Mouse (Mus musculus): ENCODE measurements around the gene Crb1. TPM values are rescaled to one million over a fixed set of nuclear protein-coding genes. Genes with fewer than 3 reads are reported as not detected.

Crb1 gene
- polyA plus RNA-seq, 1 experiment from 2014 or later: 3.0 TPM

DNA sequence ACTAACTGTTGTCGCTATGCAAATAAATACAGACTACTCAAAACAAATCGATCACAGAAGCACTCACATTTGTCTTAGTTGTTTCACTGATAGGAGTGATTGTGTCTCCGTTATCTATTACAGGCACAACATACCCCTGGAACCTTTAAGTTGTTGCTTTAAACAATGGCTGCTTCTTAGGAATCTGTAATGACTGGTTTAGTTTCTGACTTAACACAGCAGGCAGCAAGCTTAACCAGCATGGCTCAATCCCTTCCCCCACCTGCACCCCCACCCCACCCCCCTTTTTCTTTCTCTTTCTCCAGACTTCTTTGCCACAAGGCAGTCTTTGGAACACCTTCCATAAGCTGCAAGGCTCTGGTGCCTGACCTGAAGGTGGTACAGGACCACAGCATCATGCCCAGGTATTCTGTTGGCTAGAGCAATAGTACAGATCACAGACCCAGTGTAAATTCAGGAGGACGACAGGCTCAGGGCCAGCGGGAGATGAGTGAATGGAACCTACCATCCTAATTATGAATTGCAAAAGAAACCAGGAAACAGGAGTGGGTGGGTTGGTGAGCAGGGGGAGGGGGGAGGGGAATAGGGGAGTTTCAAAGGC lies 182.4 kb downstream of the Crb1 start:
- Histone ChIP-seq H3K9me3 (no peaks in the 10 kb centered on the region), H3K27me3 (replicated peaks) (no peaks in the 10 kb centered on the region), H3K9ac (no peak overlapping the region), H3K4me3 (no peak overlapping the region), H3K4me1 (peaks cover 13% of the 10 kb centered on the region; the same call in 1 of the 2 replicates), H3K36me3 (replicated peaks) (no peaks in the 10 kb centered on the region), H3K27ac (no peak overlapping the region), H3K4me2 (no peak overlapping the region)
- 13% methylated on average over 5 of the region's 5 CpGs for whole genome bisulfite sequencing
- ATAC-seq (replicated peaks): peak; percentile 65

DNA sequence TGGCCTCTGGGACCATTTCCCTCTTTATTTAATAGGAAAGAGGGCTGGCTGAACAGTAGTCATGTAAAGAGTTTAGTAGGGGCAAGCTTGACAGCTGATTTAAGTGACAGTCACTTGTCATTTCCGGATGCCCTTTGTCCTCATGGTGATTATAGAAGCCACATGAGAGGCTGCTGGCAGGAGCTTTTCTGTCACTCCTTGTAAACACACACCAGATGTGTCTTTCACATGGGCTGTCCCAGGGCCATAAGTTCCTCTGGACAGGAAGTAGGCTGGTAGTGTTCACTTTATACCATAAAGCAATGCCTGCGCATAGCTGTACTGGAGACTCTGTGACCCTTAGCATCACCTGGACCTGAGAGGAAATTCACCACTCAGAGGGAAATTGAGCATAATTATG lies 182.9 kb downstream of the Crb1 start:
- Histone ChIP-seq H3K36me3 (replicated peaks) (no peaks in the 10 kb centered on the region), H3K4me1 (peaks cover 13% of the 10 kb centered on the region; the same call in 1 of the 2 replicates), H3K9ac (no peak overlapping the region), H3K4me3 (no peak overlapping the region), H3K4me2 (no peak overlapping the region), H3K27ac (no peak overlapping the region), H3K9me3 (no peaks in the 10 kb centered on the region), H3K27me3 (replicated peaks) (no peaks in the 10 kb centered on the region)
- ATAC-seq (replicated peaks): peak; percentile 39; the same call in 1 of the 2 replicates
- 49% methylated on average over 2 of the region's 2 CpGs for WGBS

DNA sequence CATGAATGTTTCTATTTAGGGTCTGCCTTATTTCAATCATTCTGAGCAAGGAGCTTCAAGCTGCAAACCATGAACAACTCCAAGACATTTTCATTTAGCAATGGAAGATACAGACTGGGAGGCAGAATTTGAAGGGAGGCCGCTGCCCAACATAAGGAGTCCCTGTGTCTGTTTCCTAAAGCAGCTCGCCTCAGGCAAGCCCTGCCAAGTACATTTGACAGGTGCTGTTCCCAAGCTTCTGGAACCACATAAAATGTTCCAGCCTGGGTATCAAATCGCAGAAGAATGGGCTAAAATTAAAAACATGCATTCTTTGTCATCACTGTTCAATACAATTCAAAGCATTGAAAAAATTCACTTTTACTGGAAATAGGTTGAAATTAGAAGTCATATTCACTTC lies 184.3 kb downstream of the Crb1 start:
- Histone ChIP-seq H3K27me3 (replicated peaks) (no peaks in the 10 kb centered on the region), H3K4me2 (no peak overlapping the region), H3K9ac (no peak overlapping the region), H3K4me3 (no peak overlapping the region), H3K9me3 (no peaks in the 10 kb centered on the region), H3K36me3 (replicated peaks) (no peaks in the 10 kb centered on the region), H3K4me1 (peaks cover 13% of the 10 kb centered on the region; the same call in 1 of the 2 replicates), H3K27ac (no peak overlapping the region)
- WGBS: 85% methylated on average over 3 of the region's 3 CpGs
- ATAC-seq (replicated peaks): no peak

- 65% methylated on average over 6 of the region's 6 CpGs for WGBS
- no peaks in the 10 kb centered on the region for H3K36me3 ChIP-seq (replicated peaks)
- no peak overlapping the region for H3K4me3 ChIP-seq
- no peaks in the 10 kb centered on the region for H3K4me1 ChIP-seq
- H3K27ac ChIP-seq: no peak overlapping the region
- no peak overlapping the region for H3K4me2 ChIP-seq
- no peak overlapping the region for H3K9ac ChIP-seq
- no peaks in the 10 kb centered on the region for H3K27me3 ChIP-seq (replicated peaks)
- ATAC-seq (replicated peaks): no peak
- no peaks in the 10 kb centered on the region for H3K9me3 ChIP-seq
Measured at GRCm38 (mm10) chr1:139180481-139181149, 196.3 kb downstream of the Crb1 start.

DNA sequence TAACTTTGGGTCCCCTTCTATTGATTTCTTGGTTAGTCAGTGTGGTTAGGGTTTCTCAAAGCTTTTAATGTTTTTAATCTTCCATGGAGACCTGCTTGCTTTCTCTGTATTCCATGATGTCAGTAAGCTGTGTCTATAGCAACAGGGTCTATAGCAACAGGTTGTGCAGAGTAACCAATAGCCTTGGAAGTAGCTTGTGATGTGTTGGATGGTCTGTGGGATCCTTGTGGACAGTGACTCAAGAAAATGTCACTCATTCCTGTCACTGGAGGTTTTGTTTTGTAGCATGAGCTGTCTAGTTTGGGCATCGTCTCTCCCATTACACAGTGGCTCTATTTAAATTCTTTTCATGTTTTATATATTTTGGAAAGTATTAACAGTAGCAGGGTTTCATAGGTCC lies 197.2 kb downstream of the Crb1 start:
- no peaks in the 10 kb centered on the region for H3K27me3 ChIP-seq (replicated peaks)
- WGBS: 72% methylated on average over 1 of the region's 1 CpGs
- H3K9ac ChIP-seq: no peak overlapping the region
- H3K9me3 ChIP-seq: no peaks in the 10 kb centered on the region
- no peak overlapping the region for H3K27ac ChIP-seq
- no peaks in the 10 kb centered on the region for H3K4me1 ChIP-seq
- no peak overlapping the region for H3K4me2 ChIP-seq
- H3K36me3 ChIP-seq (replicated peaks): no peaks in the 10 kb centered on the region
- no peak for ATAC-seq (replicated peaks)
- H3K4me3 ChIP-seq: no peak overlapping the region

GRCm38 (mm10) chr1:139174058-139174832 lies 202.7 kb downstream of the Crb1 start:
- Histone ChIP-seq H3K4me3 (no peak overlapping the region), H3K27me3 (replicated peaks) (no peaks in the 10 kb centered on the region), H3K4me2 (no peak overlapping the region), H3K9me3 (no peaks in the 10 kb centered on the region), H3K4me1 (no peaks in the 10 kb centered on the region), H3K27ac (no peak overlapping the region), H3K9ac (no peak overlapping the region), H3K36me3 (replicated peaks) (no peaks in the 10 kb centered on the region; the same call in 1 of the 2 replicates)
- no peak for ATAC-seq (replicated peaks)
- WGBS: 80% methylated on average over 3 of the region's 3 CpGs

- Histone ChIP-seq H3K4me3 (no peak overlapping the region), H3K4me2 (no peak overlapping the region), H3K27me3 (replicated peaks) (no peaks in the 10 kb centered on the region), H3K9ac (no peak overlapping the region), H3K27ac (no peak overlapping the region), H3K4me1 (no peaks in the 10 kb centered on the region), H3K9me3 (no peaks in the 10 kb centered on the region), H3K36me3 (replicated peaks) (no peaks in the 10 kb centered on the region)
- ATAC-seq (replicated peaks): 0 out of 2 replicates have a peak, but pooled peaks have one; percentile 48
- WGBS: 35% methylated on average over 5 of the region's 5 CpGs
Measured at GRCm38 (mm10) chr1:139162814-139163213, 214.1 kb downstream of the Crb1 start.

GRCm38 (mm10) chr1:139161619-139162018 lies 215.3 kb downstream of the Crb1 start:
- Histone ChIP-seq H3K36me3 (replicated peaks) (no peaks in the 10 kb centered on the region), H3K4me3 (no peak overlapping the region), H3K27ac (no peak overlapping the region), H3K27me3 (replicated peaks) (no peaks in the 10 kb centered on the region), H3K4me2 (no peak overlapping the region), H3K9me3 (no peaks in the 10 kb centered on the region), H3K9ac (no peak overlapping the region), H3K4me1 (no peaks in the 10 kb centered on the region; the same call in 1 of the 2 replicates)
- no peak; the same call in 1 of the 2 replicates for ATAC-seq (replicated peaks)
- 40% methylated on average over 3 of the region's 3 CpGs for WGBS

DNA sequence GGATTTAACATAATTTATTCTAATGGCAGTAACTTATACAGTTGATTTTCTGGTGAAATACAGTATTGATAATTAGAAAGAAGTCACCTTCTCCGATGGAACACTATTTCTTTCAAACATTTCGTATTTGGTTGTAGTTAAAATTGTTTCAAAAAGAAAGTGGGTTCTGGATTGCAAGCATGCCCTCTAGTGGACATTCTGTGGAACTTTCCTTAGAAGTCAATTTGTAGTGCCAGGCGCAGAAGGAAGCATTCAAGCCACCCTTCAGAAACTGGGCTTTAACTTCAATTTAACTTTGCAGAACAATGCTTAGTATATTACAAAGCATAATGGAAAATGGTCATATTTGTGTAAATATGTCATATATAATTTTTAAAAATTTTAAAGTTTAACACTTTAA lies 220.5 kb downstream of the Crb1 start:
- Histone ChIP-seq H3K4me3 (no peak overlapping the region), H3K4me1 (peaks cover 7% of the 10 kb centered on the region; the same call in 1 of the 2 replicates), H3K9ac (no peak overlapping the region), H3K4me2 (no peak overlapping the region), H3K9me3 (no peaks in the 10 kb centered on the region), H3K27me3 (replicated peaks) (no peaks in the 10 kb centered on the region), H3K27ac (no peak overlapping the region), H3K36me3 (replicated peaks) (no peaks in the 10 kb centered on the region)
- WGBS: 12% methylated on average over 3 of the region's 3 CpGs
- ATAC-seq (replicated peaks): no peak

- peaks cover 7% of the 10 kb centered on the region; the same call in 1 of the 2 replicates for H3K4me1 ChIP-seq
- H3K9ac ChIP-seq: no peak overlapping the region
- H3K36me3 ChIP-seq (replicated peaks): no peaks in the 10 kb centered on the region
- H3K4me3 ChIP-seq: no peak overlapping the region
- H3K27me3 ChIP-seq (replicated peaks): no peaks in the 10 kb centered on the region
- H3K9me3 ChIP-seq: no peaks in the 10 kb centered on the region
- peak overlapping the region; percentile 60; the same call in 1 of the 2 replicates for H3K27ac ChIP-seq
- H3K4me2 ChIP-seq: no peak overlapping the region; the same call in 1 of the 2 replicates
- WGBS: 13% methylated on average over 6 of the region's 6 CpGs
- peak; percentile 66; the same call in 1 of the 2 replicates for ATAC-seq (replicated peaks)
Measured at GRCm38 (mm10) chr1:139153493-139153892, 223.4 kb downstream of the Crb1 start.

DNA sequence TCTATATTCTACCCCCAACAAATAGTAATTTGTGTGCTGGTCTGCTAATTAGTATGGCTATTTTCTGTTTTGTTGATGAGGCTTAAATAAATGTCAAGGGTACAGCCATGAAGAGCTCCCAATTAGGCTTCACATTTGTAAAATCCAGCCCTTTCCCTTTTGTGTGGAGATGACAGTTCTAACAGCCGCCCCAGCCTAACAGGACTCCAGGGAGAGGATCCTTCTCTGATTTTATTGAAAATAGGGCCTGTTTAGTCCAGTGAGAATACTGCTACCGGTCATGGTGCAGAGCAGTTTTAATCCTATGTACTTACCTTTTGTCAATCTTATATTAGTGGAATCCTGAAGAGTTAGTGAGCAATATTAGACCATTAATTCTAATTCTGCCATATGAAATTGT lies 223.9 kb downstream of the Crb1 start:
- H3K4me3 ChIP-seq: no peak overlapping the region
- peak overlapping the region; percentile 65 for H3K27ac ChIP-seq
- ATAC-seq (replicated peaks): peak; percentile 83
- no peak overlapping the region for H3K4me2 ChIP-seq
- no peak overlapping the region for H3K9ac ChIP-seq
- H3K36me3 ChIP-seq (replicated peaks): no peaks in the 10 kb centered on the region
- H3K27me3 ChIP-seq (replicated peaks): no peaks in the 10 kb centered on the region
- peaks cover 7% of the 10 kb centered on the region; the same call in 1 of the 2 replicates for H3K4me1 ChIP-seq
- 13% methylated on average over 2 of the region's 2 CpGs for WGBS
- no peaks in the 10 kb centered on the region for H3K9me3 ChIP-seq
